Mouse (Mus musculus) limb, embryonic 14.5 days (tissue): ENCODE measurements around the gene Ccdc88c. TPM values are rescaled to one million over a fixed set of nuclear protein-coding genes. Genes with fewer than 3 reads are reported as not detected.

Experiments
- ATAC-seq: fragments of 200-750 bp; cut with Nextera tagmentation; 2 replicates; pipeline ENCODE4 v1.8.0; 2017; ENCODE audit warnings: low read depth, moderate number of reproducible peaks, moderate TSS enrichment; ENCODE audit not compliant: low FRiP score
- DNase-seq: peaks from one replicate; pipeline ENCODE4 v3.0.0-alpha.2; 2015; ENCODE audit warnings: low spot score
- H3K27ac ChIP-seq: fragments of 300-500 bp; sonication (generic); replicated peaks from 2 replicates; pipeline ENCODE4 v1.5.1; 2014; ENCODE audit warnings: low read depth, mild to moderate bottlenecking, low read length, moderate library complexity, mixed read lengths
- H3K27me3 ChIP-seq: fragments of 300-500 bp; sonication (generic); 2 replicates; pipeline ENCODE4 v1.6.1; 2014; ENCODE audit warnings: low read length, mixed read lengths; ENCODE audit not compliant: control insufficient read depth, insufficient read depth
- H3K36me3 ChIP-seq: fragments of 300-500 bp; sonication (generic); 2 replicates; pipeline ENCODE4 v1.6.1; 2014; ENCODE audit warnings: mild to moderate bottlenecking, low read length, moderate library complexity, mixed read lengths; ENCODE audit not compliant: control insufficient read depth, insufficient read depth
- H3K4me1 ChIP-seq: fragments of 300-500 bp; sonication (generic); 2 replicates; pipeline ENCODE4 v1.6.1; 2014; ENCODE audit warnings: antibody characterized with exemption, low read length, mixed read lengths; ENCODE audit not compliant: control insufficient read depth, insufficient read depth
- H3K4me2 ChIP-seq: fragments of 300-500 bp; sonication (generic); replicated peaks from 2 replicates; pipeline ENCODE4 v1.6.1; 2014; ENCODE audit warnings: low read depth, mild to moderate bottlenecking, low read length, moderate library complexity; ENCODE audit not compliant: severe bottlenecking
- H3K4me3 ChIP-seq: fragments of 300-500 bp; sonication (generic); replicated peaks from 2 replicates; pipeline ENCODE4 v1.5.1; 2014; ENCODE audit warnings: low read length
- H3K9ac ChIP-seq: fragments of 300-500 bp; sonication (generic); 2 replicates; pipeline ENCODE4 v1.6.1; 2014; ENCODE audit warnings: mild to moderate bottlenecking, low read depth, low read length, moderate library complexity; ENCODE audit not compliant: severe bottlenecking
- H3K9me3 ChIP-seq: fragments of 300-500 bp; sonication (generic); 2 replicates; pipeline ENCODE4 v1.6.1; 2016; ENCODE audit warnings: low read length; ENCODE audit not compliant: control insufficient read depth
- POLR2A ChIP-seq: fragments of 200-500 bp; IDR thresholded peaks from 2 replicates; pipeline ENCODE4 v1.8.0; 2012; ENCODE audit warnings: inconsistent platforms, mild to moderate bottlenecking, moderate library complexity, borderline replicate concordance; ENCODE audit not compliant: insufficient read depth, insufficient read length; ENCODE audit errors: extremely low read depth
- WGBS: fragments of 180-500 bp; shearing (Covaris S2); extraction: QIAGEN DNeasy Blood & Tissue Kit; methylation state at CpG from one replicate; pipeline ENCODE4 v1.1.7; 2014; 5-methylcytosine and 5-hydroxymethylcytosine counted together
- polyA plus RNA-seq, 2 experiments: library from polyadenylated mRNA; depleted of rRNA in 1 of 2; stranded (reverse) in 1 of 2; unstranded in 1 of 2; fragments of >200 nt; fragmentation: Nextera tagmentation in 1 of 2; extraction: Ambion mirVana in 1 of 2; gene quantifications; 2 replicates each; pipeline versions ENCODE4 v1.2.1 to v1.2.3; 2012 to 2014

Ccdc88c gene
- polyA plus RNA-seq, 2 experiments: 5.2 to 6.5 TPM

DNA sequence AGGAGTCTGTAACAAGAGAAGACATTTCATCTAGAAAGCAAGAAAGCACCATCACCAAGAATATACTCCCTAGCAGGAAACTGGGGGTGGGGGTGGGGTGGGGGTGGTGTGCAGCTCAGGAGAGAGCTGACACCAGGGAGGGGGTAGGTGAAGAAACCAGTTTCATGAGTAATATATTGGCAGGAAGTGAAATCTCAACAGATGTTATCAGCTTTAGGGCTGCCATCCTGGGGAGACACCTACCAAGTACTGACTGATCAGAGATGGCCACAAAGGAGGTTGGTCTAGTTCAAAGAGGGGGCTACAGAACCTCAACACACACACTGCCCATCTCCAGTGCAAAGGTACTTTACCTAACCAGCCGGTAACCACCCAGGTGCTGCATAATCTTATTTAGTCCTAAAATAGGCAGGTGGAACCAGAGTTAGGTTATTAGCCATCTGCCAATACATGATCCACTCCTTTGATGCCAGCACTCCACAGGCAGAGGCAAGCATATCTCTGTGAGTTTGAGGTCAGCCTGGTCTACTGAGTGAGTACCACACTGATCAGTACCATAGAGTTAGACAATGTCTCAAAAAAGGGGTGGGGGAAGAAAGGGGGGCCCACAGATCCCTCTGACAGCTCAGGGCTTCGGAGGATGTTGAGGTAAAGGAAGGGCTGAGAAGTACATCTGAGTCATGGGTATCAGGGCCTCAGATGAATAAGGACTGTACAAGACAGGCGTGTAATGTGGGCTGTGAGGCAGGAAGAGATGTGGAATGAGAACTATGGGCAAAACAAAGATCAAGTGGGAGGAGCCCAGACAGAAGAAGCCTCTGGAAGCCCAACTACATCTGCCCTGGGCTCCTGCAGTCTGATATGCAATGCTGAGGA, 34.5 kb downstream of the Ccdc88c start:
- Histone ChIP-seq H3K4me1 (peaks cover 34% of the 10 kb centered on the region), H3K4me2 (no peak overlapping the region), H3K27ac (no peak overlapping the region), H3K4me3 (no peak overlapping the region), H3K27me3 (no peaks in the 10 kb centered on the region), H3K9ac (no peak overlapping the region), H3K9me3 (no peaks in the 10 kb centered on the region), H3K36me3 (no peaks in the 10 kb centered on the region)
- TF ChIP-seq POLR2A: no peak
- 82% methylated on average over 3 of the region's 3 CpGs for WGBS
- no peak for DNase-seq
- no peak for ATAC-seq

DNA sequence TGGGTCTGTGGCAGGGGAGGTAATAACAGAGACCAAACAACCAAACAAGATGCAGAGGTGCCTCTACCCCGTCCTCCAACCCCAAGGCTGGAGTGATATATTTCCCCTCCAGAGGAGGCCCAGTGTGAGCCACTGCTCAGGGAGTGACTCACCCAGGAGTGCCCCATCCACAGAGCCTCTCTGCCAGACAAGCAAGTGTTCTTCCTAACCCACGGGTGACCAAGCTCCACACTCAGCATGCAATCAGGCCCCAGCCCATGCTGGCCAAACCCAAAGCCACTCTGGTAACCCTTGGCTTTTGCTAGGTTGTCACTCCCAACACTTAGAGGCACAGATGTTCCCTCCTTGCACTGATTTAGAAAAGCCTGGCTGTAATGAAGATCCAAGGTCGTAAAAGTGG, 35.7 kb downstream of the Ccdc88c start:
- no peak for TF ChIP-seq POLR2A
- Histone ChIP-seq H3K27ac (no peak overlapping the region), H3K9me3 (no peaks in the 10 kb centered on the region), H3K4me2 (no peak overlapping the region), H3K36me3 (no peaks in the 10 kb centered on the region), H3K27me3 (no peaks in the 10 kb centered on the region), H3K4me3 (no peak overlapping the region), H3K9ac (no peak overlapping the region), H3K4me1 (peaks cover 27% of the 10 kb centered on the region)
- DNase-seq (no peak), ATAC-seq (no peak)
- 52% methylated on average over 3 of the region's 3 CpGs for WGBS

DNA sequence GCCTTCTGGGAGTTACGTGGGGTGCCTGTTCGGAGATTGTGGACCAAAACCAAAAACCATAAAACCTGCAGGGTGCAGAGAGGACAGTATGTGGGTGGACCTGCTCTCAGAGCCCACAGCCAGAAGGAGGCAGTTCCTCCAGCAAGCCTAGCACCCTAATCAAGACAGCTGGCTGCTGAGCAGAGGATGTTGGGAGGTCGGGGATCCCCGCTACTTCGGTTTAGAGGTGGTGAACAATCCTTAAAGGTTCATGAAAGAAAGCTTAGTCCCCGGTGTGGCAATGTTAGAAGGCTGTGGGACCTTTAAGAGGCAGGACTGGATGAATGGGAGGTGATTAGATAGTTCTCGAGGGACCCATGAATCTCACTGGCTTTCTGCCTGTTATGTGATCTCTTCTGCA, 36.4 kb downstream of the Ccdc88c start:
- no peak overlapping the region for H3K4me2 ChIP-seq
- no peak overlapping the region for H3K4me3 ChIP-seq
- H3K9me3 ChIP-seq: no peaks in the 10 kb centered on the region
- 70% methylated on average over 7 of the region's 7 CpGs for WGBS
- no peaks in the 10 kb centered on the region for H3K36me3 ChIP-seq
- no peak for TF ChIP-seq POLR2A
- ATAC-seq: no peak
- no peaks in the 10 kb centered on the region for H3K27me3 ChIP-seq
- no peak overlapping the region for H3K9ac ChIP-seq
- H3K27ac ChIP-seq: no peak overlapping the region
- DNase-seq: no peak
- H3K4me1 ChIP-seq: peaks cover 22% of the 10 kb centered on the region

DNA sequence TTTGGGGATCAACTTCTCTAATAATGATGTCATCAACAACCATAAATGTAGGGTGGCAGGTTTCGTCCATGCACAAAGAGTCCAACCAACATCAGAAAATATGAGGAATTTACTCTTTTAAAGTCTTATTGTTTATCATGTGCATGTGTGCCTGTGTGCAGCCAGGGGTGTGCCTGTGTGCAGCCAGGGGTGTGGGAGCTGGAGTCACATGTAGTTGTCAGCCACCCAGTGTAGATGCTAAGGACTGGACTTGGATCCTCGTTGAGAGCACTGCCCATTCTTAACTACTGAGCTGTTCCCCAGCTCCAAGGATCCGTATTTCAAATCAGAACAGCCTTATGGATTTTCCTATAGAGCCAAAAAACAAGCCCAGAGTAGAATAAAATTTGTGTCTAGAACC, 37.7 kb downstream of the Ccdc88c start:
- H3K27ac ChIP-seq: no peak overlapping the region
- H3K4me2 ChIP-seq: no peak overlapping the region
- H3K4me1 ChIP-seq: peaks cover 26% of the 10 kb centered on the region
- 54% methylated on average over 3 of the region's 3 CpGs for WGBS
- DNase-seq: no peak
- no peaks in the 10 kb centered on the region for H3K36me3 ChIP-seq
- H3K4me3 ChIP-seq: no peak overlapping the region
- no peaks in the 10 kb centered on the region for H3K27me3 ChIP-seq
- ATAC-seq: no peak
- no peaks in the 10 kb centered on the region for H3K9me3 ChIP-seq
- no peak for TF ChIP-seq POLR2A
- no peak overlapping the region for H3K9ac ChIP-seq

- no peak for TF ChIP-seq POLR2A
- Histone ChIP-seq H3K4me1 (peaks cover 21% of the 10 kb centered on the region), H3K36me3 (no peaks in the 10 kb centered on the region), H3K9ac (no peak overlapping the region), H3K4me2 (0 out of 2 replicates have a peak overlapping the region, but pooled peaks have one; percentile 13), H3K27me3 (no peaks in the 10 kb centered on the region), H3K27ac (no peak overlapping the region), H3K9me3 (no peaks in the 10 kb centered on the region), H3K4me3 (no peak overlapping the region)
- peak; percentile 72; the same call in 1 of the 2 replicates for ATAC-seq
- DNase-seq: peak; percentile 22
- 7% methylated on average over 12 of the region's 12 CpGs for WGBS
Measured at GRCm38 (mm10) chr12:100990291-100990690, 38.6 kb downstream of the Ccdc88c start.
